Mouse (Mus musculus) limb, embryonic 11.5 days (tissue): ENCODE measurements around the gene Ceacam3. TPM values are rescaled to one million over a fixed set of nuclear protein-coding genes. Genes with fewer than 3 reads are reported as not detected.

Experiments used
- ATAC-seq: fragments of 200-750 bp; cut with Nextera tagmentation; 2 replicates; pipeline ENCODE4 v1.8.0; 2017; ENCODE audit warnings: low read depth; ENCODE audit not compliant: insufficient number of reproducible peaks, low FRiP score, low TSS enrichment
- DNase-seq: peaks from one replicate; pipeline ENCODE4 v3.0.0-alpha.2; 2015; ENCODE audit warnings: low spot score
- H3K27ac ChIP-seq: fragments of 300-500 bp; sonication (generic); replicated peaks from 2 replicates; pipeline ENCODE4 v1.5.1; 2014; ENCODE audit warnings: low read depth, mild to moderate bottlenecking, low read length
- H3K27me3 ChIP-seq: fragments of 300-500 bp; sonication (generic); 2 replicates; pipeline ENCODE4 v1.6.1; 2014; ENCODE audit warnings: mild to moderate bottlenecking, low read length, mixed read lengths; ENCODE audit not compliant: control insufficient read depth, insufficient read depth
- H3K36me3 ChIP-seq: fragments of 300-500 bp; sonication (generic); 2 replicates; pipeline ENCODE4 v1.6.1; 2014; ENCODE audit warnings: mild to moderate bottlenecking, low read length, moderate library complexity, mixed read lengths; ENCODE audit not compliant: control insufficient read depth, insufficient read depth
- H3K4me1 ChIP-seq: fragments of 300-500 bp; sonication (generic); 2 replicates; pipeline ENCODE4 v1.6.1; 2014; ENCODE audit warnings: low read length, mixed read lengths; ENCODE audit not compliant: control insufficient read depth, insufficient read depth
- H3K4me2 ChIP-seq: fragments of 300-500 bp; sonication (generic); 2 replicates; pipeline ENCODE4 v1.6.1; 2014; ENCODE audit warnings: low read depth, mild to moderate bottlenecking, moderate library complexity; ENCODE audit not compliant: severe bottlenecking
- H3K4me3 ChIP-seq: fragments of 300-500 bp; sonication (generic); 2 replicates; pipeline ENCODE4 v1.5.1; 2014; ENCODE audit warnings: low read depth, low read length
- H3K9ac ChIP-seq: fragments of 300-500 bp; sonication (generic); 2 replicates; pipeline ENCODE4 v1.6.1; 2014; ENCODE audit warnings: mild to moderate bottlenecking, low read length
- H3K9me3 ChIP-seq: fragments of 300-500 bp; sonication (generic); 2 replicates; pipeline ENCODE4 v1.6.1; 2016; ENCODE audit warnings: low read length; ENCODE audit not compliant: control insufficient read depth
- WGBS: fragments of 180-500 bp; shearing (Covaris S2); extraction: QIAGEN DNeasy Blood & Tissue Kit; methylation state at CpG from one replicate; pipeline ENCODE4 v1.1.7; 2014; 5-methylcytosine and 5-hydroxymethylcytosine counted together
- polyA plus RNA-seq: library from polyadenylated mRNA; unstranded; fragments of >200 nt; fragmentation: Nextera tagmentation; extraction: Ambion mirVana; gene quantifications from 2 replicates; pipeline ENCODE4 v1.2.1, GENCODE M21; 2014

Gene Ceacam3
- polyA plus RNA-seq, 1 experiment from 2014 or later, result not detected

GRCm38 (mm10) chr7:17205530-17206184 is 55.6 kb downstream of the Ceacam3 start:
- WGBS, result 77% methylated on average over 3 of the region's 3 CpGs
- Histone ChIP-seq H3K4me2 (no peak overlapping the region), H3K4me3 (no peak overlapping the region)

More at GRCm38 (mm10) chr7:17205530-17206184, 55.6 kb downstream of the Ceacam3 start:
- H3K27me3 ChIP-seq, result no peaks in the 10 kb centered on the region
- peaks cover 12% of the 10 kb centered on the region; the same call in 1 of the 2 replicates for H3K9me3 ChIP-seq
- no peak overlapping the region for H3K9ac ChIP-seq
- H3K27ac ChIP-seq, result no peak overlapping the region
- no peak for ATAC-seq
- H3K36me3 ChIP-seq, result no peaks in the 10 kb centered on the region
- no peak for DNase-seq
- H3K4me1 ChIP-seq, result no peaks in the 10 kb centered on the region

Other genes starting within 250 kb of the Ceacam3 start
- gene Ptgir, start 243.8 kb upstream of the Ceacam3 start, polyA plus RNA-seq, result 0.24 and 0.44 TPM in 2 replicates
- 176 and 201 TPM in 2 replicates for gene Calm3, start 226.2 kb upstream of the Ceacam3 start, polyA plus RNA-seq
- 4.8 TPM in 2 replicates for gene Pnmal2, start 205.6 kb upstream of the Ceacam3 start, polyA plus RNA-seq
- gene Pnmal1, start 190.6 kb upstream of the Ceacam3 start, polyA plus RNA-seq, result 2.0 and 2.1 TPM in 2 replicates
- 0.65 and 0.78 TPM in 2 replicates for gene Gm42372, start 167.2 kb upstream of the Ceacam3 start, polyA plus RNA-seq
- gene Ccdc8, start 157.6 kb upstream of the Ceacam3 start, polyA plus RNA-seq, result 26.4 and 33.5 TPM in 2 replicates
- gene Ppp5c, start 122.4 kb upstream of the Ceacam3 start, polyA plus RNA-seq, result 134 and 140 TPM in 2 replicates
- gene Hif3a, start 87.9 kb upstream of the Ceacam3 start, polyA plus RNA-seq, result 8.9 and 9.6 TPM in 2 replicates
- gene Psg16, start 76.2 kb upstream of the Ceacam3 start, polyA plus RNA-seq, result 0.12 and 0.24 TPM in 2 replicates
- gene Psg29, start 53.2 kb downstream of the Ceacam3 start, polyA plus RNA-seq, result not detected in 2 replicates